Mouse (Mus musculus) olfactory bulb, adult 2 months (tissue): ENCODE measurements around the gene Sh3bp2. TPM values are rescaled to one million over a fixed set of nuclear protein-coding genes. Genes with fewer than 3 reads are reported as not detected.
"Not testable (repeated sequence)": the region's sequence is repeated elsewhere in the genome, so short reads cannot be mapped to it uniquely, and the experiment has no call there.

Experiments used
- H3K27ac ChIP-seq: fragments of 200-500 bp; 2 replicates; pipeline ENCODE4 v1.5.1; 2012; ENCODE audit warnings: low read depth, low read length; ENCODE audit not compliant: insufficient read depth
- H3K4me1 ChIP-seq: fragments of 200-500 bp; 2 replicates; pipeline ENCODE4 v1.6.1; 2012; ENCODE audit warnings: low read length; ENCODE audit not compliant: control insufficient read depth, insufficient read depth
- H3K4me3 ChIP-seq: fragments of 200-500 bp; 2 replicates; pipeline ENCODE4 v1.5.1; 2012; ENCODE audit warnings: mild to moderate bottlenecking, low read depth, low read length, moderate library complexity; ENCODE audit not compliant: insufficient read depth
- CTCF ChIP-seq: fragments of 200-500 bp; IDR thresholded peaks from 2 replicates; pipeline ENCODE4 v1.5.1; 2012; ENCODE audit warnings: low read depth, mild to moderate bottlenecking, low read length, moderate library complexity; ENCODE audit not compliant: insufficient read depth
- POLR2A ChIP-seq: fragments of 200-500 bp; IDR thresholded peaks from 2 replicates; pipeline ENCODE4 v1.6.1; 2012; ENCODE audit warnings: mild to moderate bottlenecking, low read depth, low read length, moderate library complexity; ENCODE audit not compliant: insufficient read depth
- WGBS: fragments of 180-500 bp; shearing (Covaris S2); methylation state at CpG from one replicate; pipeline ENCODE4 v1.1.7; 2018; 5-methylcytosine and 5-hydroxymethylcytosine counted together
- polyA plus RNA-seq: library from polyadenylated mRNA; stranded (reverse); fragments of >200 nt; gene quantifications from 2 replicates; pipeline ENCODE4 v1.2.4, GENCODE M21; 2012; ENCODE audit warnings: low replicate concordance; ENCODE audit not compliant: missing spikeins, insufficient read depth, insufficient read length

The Sh3bp2 gene
- polyA plus RNA-seq, 1 experiment, result not detected

DNA sequence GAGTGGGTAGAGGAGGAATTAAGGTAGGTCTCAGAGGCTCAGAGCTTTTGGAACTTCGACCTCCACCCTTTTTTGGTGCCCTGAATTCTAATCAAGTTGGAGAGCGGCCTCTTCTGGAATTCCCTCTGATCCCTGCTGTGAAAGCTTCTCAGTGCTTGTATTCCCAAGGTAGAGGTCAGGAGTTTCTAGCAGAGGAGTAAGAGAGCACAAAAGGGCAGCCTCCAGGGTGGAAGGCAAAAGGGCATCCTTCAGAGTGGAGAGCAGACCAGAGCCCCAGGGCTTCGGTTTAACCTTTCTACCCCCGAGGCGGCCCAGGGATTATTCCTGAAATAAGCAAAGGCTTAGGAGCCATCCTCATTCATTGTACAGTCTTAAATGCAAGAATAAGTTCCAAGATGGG is 64.4 kb downstream of the Sh3bp2 start:
- H3K4me1 ChIP-seq, result peaks cover 13% of the 10 kb centered on the region
- no peak overlapping the region for H3K4me3 ChIP-seq
- H3K27ac ChIP-seq, result 0 out of 2 replicates have a peak overlapping the region, but pooled peaks have one; percentile 44
- no peak for TF ChIP-seq POLR2A
- 36% methylated on average over 5 of the region's 5 CpGs for WGBS

DNA sequence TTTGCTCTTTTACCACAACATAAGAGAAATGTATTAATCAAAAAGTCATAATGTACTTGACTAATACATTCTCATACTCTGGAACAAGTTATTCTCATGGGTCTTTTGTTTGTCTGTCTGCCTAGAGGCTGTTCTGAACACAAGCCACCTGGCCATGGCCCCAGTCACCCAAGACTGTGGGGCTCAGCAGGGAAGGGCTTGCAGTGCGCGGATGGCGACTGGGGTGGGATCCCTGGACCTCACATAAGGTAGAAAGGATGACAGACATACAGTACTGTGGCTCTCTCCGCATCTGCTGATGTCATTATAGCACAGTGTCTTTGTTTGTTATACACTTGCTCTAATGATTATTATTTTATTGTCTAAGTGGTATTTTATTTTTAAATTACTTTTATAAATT is 65.1 kb downstream of the Sh3bp2 start:
- H3K4me3 ChIP-seq, result no peak overlapping the region
- no peak overlapping the region for H3K27ac ChIP-seq
- 41% methylated on average over 4 of the region's 4 CpGs for WGBS
- H3K4me1 ChIP-seq, result peaks cover 13% of the 10 kb centered on the region
- TF ChIP-seq POLR2A (no peak), CTCF (no peak)

DNA sequence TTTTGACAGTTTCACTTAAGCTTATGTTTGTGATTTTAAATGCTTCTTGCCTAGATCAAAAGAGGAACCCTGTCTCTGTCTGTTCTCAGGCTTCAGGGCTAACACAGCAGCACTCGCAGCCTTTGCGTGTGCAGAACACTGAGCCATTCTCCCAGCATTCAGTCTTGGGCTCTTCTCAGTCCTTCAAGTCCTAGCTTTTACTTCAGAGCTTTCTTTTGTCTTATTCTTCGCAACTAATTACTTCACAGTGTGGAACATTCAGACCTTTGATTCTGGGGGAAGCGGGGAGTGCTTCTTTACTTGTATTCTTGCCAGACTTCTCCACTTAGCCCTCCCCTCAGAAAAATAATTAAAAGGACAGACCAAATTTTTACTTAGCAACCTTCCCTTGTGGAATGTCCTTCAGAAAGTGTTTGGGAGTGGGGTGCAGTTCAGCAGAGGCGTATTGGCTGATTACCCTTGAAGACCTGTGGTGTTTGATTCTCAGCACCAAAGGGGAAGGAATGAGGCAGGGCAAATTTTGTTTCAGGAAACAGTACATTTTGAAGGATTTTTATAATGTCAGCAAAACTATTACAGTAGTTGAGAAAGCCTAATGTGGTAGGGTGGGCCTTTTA is 65.9 kb downstream of the Sh3bp2 start:
- peaks cover 13% of the 10 kb centered on the region for H3K4me1 ChIP-seq
- H3K4me3 ChIP-seq, result no peak overlapping the region
- no peak overlapping the region for H3K27ac ChIP-seq
- 19% methylated on average over 5 of the region's 5 CpGs for WGBS
- TF ChIP-seq CTCF, result no peak
- no peak for TF ChIP-seq POLR2A

DNA sequence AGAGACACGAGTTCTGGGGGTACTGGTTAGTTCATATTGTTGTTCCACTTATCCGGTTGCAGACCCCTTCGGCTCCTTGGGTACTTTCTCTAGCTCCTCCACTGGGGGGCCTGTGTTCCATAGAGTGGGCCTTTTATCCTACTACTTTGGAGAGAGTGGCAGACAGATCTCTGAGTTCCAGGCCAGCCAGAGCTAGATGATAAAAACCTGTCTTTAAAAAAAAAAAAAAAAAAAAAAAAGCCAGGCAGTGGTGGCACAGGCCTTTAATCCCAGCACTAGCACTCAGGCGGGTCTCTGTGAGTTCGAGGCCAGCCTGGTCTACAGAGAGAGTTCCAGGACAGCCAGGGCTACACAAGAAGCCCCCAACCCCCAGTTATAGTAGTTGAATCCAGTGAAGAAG is 66.6 kb downstream of the Sh3bp2 start:
- 70% methylated on average over 5 of the region's 5 CpGs for WGBS
- H3K4me3 ChIP-seq, H3K27ac ChIP-seq: not testable (repeated sequence)
- peaks cover 13% of the 10 kb centered on the region for H3K4me1 ChIP-seq

DNA sequence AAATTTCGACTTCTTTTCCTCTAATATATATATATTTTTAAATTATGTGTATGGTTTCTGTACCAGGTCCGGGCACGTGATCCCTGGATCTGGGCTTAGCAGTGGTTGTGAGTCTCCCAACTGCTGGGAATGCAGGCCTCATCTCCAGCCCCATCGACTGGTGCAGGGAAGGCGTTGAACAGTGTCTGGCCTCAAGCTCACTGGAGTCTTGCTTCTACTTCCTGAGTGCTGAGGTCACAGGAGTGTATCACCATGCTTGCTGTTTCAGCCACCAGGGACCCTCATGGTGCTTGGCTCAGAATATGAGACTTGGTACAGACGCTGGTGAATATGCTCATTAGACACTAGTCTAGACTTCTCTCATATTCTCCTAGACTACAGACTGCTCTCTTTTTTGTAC is 67.0 kb downstream of the Sh3bp2 start:
- H3K27ac ChIP-seq, result no peak overlapping the region
- TF ChIP-seq POLR2A (no peak), CTCF (no peak)
- 88% methylated on average over 6 of the region's 6 CpGs for WGBS
- no peak overlapping the region for H3K4me3 ChIP-seq
- H3K4me1 ChIP-seq, result peaks cover 13% of the 10 kb centered on the region

DNA sequence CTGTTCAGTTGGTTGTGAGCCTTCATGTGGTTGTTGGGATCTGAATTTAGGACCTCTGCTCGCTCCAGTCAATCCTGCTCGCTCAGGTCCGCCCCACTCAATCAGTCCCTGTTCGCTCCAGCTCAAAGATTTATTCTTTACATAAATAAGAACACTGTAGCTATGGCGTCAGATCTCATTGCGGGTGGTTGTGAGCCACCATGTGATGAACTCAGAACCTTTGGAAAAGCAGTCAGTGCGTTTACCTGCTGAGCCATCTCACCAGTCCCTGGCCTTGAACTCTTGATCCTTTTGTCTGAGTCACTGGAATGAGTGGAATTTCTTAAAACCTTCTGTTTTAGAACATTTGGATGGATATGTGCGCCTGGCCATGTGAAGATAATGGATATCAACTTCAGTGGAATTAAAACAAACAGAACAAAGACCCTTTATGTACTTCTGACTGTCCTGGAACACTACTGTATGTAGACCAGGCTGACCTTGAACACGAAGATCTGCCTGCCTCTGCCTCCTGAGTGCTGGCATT is 67.6 kb downstream of the Sh3bp2 start:
- Histone ChIP-seq H3K4me3 (no peak overlapping the region), H3K27ac (no peak overlapping the region), H3K4me1 (peaks cover 13% of the 10 kb centered on the region)
- 97% methylated on average over 9 of the region's 9 CpGs for whole genome bisulfite sequencing
- no peak for TF ChIP-seq POLR2A
- TF ChIP-seq CTCF, result no peak

DNA sequence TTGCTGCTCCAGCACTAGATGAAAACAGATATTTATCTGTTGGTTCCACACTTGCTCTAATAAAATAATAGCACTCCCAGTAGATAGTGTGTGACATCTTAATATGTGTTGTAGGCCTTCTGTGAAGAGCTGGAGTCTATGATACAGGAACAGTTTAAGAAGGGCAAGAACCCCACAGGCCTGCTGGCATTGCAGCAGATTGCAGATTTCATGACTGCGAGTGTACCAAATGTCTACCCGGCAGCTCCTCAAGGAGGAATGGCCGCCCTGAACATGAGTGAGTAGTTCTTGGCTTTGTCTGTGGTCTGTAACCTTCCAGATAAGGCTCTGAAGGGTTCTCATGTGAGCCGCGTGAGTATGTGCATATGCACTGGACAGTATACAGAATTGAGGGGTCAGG is 78.9 kb downstream of the Sh3bp2 start:
- Histone ChIP-seq H3K4me1 (no peaks in the 10 kb centered on the region), H3K27ac (no peak overlapping the region), H3K4me3 (no peak overlapping the region)
- TF ChIP-seq CTCF, result no peak
- no peak for TF ChIP-seq POLR2A
- 91% methylated on average over 5 of the region's 5 CpGs for WGBS

GRCm38 (mm10) chr5:34607100-34607880 is 81.7 kb downstream of the Sh3bp2 start:
- H3K27ac ChIP-seq, result no peak overlapping the region
- no peak overlapping the region for H3K4me3 ChIP-seq
- WGBS, result 71% methylated on average over 8 of the region's 8 CpGs
- TF ChIP-seq CTCF (no peak), POLR2A (no peak)
- no peaks in the 10 kb centered on the region for H3K4me1 ChIP-seq

DNA sequence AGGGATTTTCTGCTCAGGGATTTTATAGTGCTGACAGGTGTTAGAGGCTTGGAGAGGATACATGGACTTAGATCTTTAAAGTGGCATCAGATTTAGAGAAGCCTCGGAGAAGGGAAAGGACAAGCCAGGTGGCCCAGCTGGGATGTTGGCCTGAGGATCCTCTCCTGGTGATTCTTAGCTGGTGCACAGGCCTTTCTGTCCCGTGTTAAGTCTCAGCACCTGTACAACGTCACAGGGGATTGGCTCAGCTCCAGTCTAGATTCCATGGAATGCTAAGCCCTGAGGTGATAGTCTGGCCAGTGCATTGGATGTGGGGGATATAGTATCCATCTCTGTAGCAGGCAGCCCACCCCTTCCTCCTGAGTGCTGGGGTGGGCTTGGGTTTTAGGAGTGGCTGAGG is 82.6 kb downstream of the Sh3bp2 start:
- WGBS, result 78% methylated on average over 3 of the region's 3 CpGs
- TF ChIP-seq POLR2A (no peak), CTCF (no peak)
- no peak overlapping the region for H3K27ac ChIP-seq
- no peaks in the 10 kb centered on the region for H3K4me1 ChIP-seq
- no peak overlapping the region for H3K4me3 ChIP-seq

DNA sequence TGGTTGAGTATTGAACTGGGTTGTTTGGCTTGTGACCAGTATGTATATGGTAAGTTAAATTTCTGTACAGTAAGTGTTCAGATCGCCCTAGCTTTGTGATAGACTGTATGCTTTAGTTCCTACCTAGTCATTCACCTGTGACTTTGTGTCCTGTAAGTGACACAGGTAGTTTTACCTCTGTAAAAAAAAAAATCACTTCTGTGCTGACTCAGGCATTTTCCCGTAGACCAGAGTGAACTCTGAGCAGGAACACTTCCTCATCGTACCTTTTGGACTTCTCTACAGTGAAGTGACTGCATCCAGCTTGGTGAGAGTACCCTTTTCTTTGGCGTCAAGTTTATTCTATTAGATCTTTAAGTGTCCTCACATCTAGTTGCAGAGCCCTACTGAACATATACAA is 84.3 kb downstream of the Sh3bp2 start:
- Histone ChIP-seq H3K27ac (no peak overlapping the region), H3K4me1 (no peaks in the 10 kb centered on the region), H3K4me3 (no peak overlapping the region)
- WGBS, result 96% methylated on average over 4 of the region's 4 CpGs
- TF ChIP-seq CTCF (no peak), POLR2A (no peak)

Other genes with a start within 250 kb of the Sh3bp2 start
- gene Zfyve28, start 237.4 kb upstream of the Sh3bp2 start, polyA plus RNA-seq, result not detected in 2 replicates
- not detected in 2 replicates for gene Cfap99, start 237.2 kb upstream of the Sh3bp2 start, polyA plus RNA-seq
- 159 TPM in 1 of 2 replicates, not detected in the other for gene Rnf4, start 189.5 kb upstream of the Sh3bp2 start, polyA plus RNA-seq
- not detected in 2 replicates for gene Fam193a, start 155.9 kb upstream of the Sh3bp2 start, polyA plus RNA-seq
- gene Tnip2, start 11.8 kb upstream of the Sh3bp2 start, polyA plus RNA-seq, result not detected in 2 replicates
- 584 and 674 TPM in 2 replicates for gene Add1, start 47.8 kb downstream of the Sh3bp2 start, polyA plus RNA-seq
- not detected in 2 replicates for gene Mfsd10, start 111.4 kb downstream of the Sh3bp2 start, polyA plus RNA-seq
- not detected in 2 replicates for gene Nop14, start 134.3 kb downstream of the Sh3bp2 start, polyA plus RNA-seq
- gene Grk4, start 134.5 kb downstream of the Sh3bp2 start, polyA plus RNA-seq, result not detected in 2 replicates
- 45.7 TPM in 1 of 2 replicates, not detected in the other for gene Htt, start 235.9 kb downstream of the Sh3bp2 start, polyA plus RNA-seq